Mouse (Mus musculus) heart, embryonic 12.5 days (tissue): Measurements from ENCODE around the gene Pcid2. TPM values are rescaled to one million over a fixed set of nuclear protein-coding genes. Genes with fewer than 3 reads are reported as not detected.
A peak's percentile ranks its signal among the peaks of the same experiment; 100 is the strongest.
"Not testable (repeated sequence)": the region's sequence is repeated elsewhere in the genome, so short reads cannot be mapped to it uniquely, and the experiment has no call there.

Experiments
- ATAC-seq: fragments of 200-750 bp; cut with Nextera tagmentation; 2 replicates; pipeline ENCODE4 v1.8.0; 2017; ENCODE audit warnings: moderate TSS enrichment, moderate library complexity; ENCODE audit not compliant: insufficient number of reproducible peaks, low FRiP score
- H3K27ac ChIP-seq: fragments of 300-500 bp; sonication (generic); 2 replicates; pipeline ENCODE4 v1.5.1; 2016; ENCODE audit warnings: mild to moderate bottlenecking, moderate library complexity; ENCODE audit not compliant: poor library complexity, severe bottlenecking
- H3K27me3 ChIP-seq: fragments of 300-500 bp; sonication (generic); replicated peaks from 2 replicates; pipeline ENCODE4 v1.6.1; 2016; ENCODE audit warnings: mild to moderate bottlenecking, moderate library complexity
- H3K36me3 ChIP-seq: fragments of 300-500 bp; sonication (generic); 2 replicates; pipeline ENCODE4 v1.6.1; 2016; ENCODE audit warnings: mild to moderate bottlenecking, moderate library complexity
- H3K4me1 ChIP-seq: fragments of 300-500 bp; sonication (generic); replicated peaks from 2 replicates; pipeline ENCODE4 v1.6.1; 2016; ENCODE audit warnings: mild to moderate bottlenecking
- H3K4me2 ChIP-seq: fragments of 300-500 bp; sonication (generic); 2 replicates; pipeline ENCODE4 v1.6.1; 2016; ENCODE audit warnings: mild to moderate bottlenecking, moderate library complexity
- H3K4me3 ChIP-seq: fragments of 300-500 bp; sonication (generic); 2 replicates; pipeline ENCODE4 v1.5.1; 2016; ENCODE audit warnings: mild to moderate bottlenecking
- H3K9ac ChIP-seq: fragments of 300-500 bp; sonication (generic); 2 replicates; pipeline ENCODE4 v1.6.1; 2016; ENCODE audit warnings: mild to moderate bottlenecking, moderate library complexity
- H3K9me3 ChIP-seq: fragments of 300-500 bp; sonication (generic); replicated peaks from 2 replicates; pipeline ENCODE4 v1.6.1; 2016; ENCODE audit warnings: mild to moderate bottlenecking, moderate library complexity
- WGBS: fragments of 180-500 bp; shearing (Covaris S2); methylation state at CpG from one replicate; pipeline ENCODE4 v1.1.7; 2016; 5-methylcytosine and 5-hydroxymethylcytosine counted together
- polyA plus RNA-seq: library from polyadenylated mRNA; unstranded; fragments of >200 nt; fragmentation: Nextera tagmentation; extraction: Ambion mirVana; gene quantifications from 2 replicates; pipeline ENCODE4 v1.2.1, GENCODE M21; 2016

The Pcid2 gene
- polyA plus RNA-seq, 1 experiment from 2014 or later: 29.5 TPM

DNA sequence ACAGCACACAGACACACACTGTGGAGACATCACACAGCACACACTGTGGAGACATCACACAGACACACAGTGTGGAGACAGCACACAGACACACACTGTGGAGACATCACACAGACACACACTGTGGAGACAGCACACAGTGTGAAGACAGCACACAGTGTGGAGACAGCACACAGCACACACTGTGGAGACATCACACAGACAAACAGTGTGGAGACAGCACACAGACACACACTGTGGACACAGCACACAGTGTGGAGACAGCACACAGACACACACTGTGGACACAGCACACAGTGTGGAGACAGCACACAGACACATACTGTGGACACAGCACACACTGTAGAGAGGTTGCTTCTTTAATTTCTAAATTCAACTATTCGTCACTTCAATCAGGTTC is 29.7 kb downstream of the Pcid2 start:
- H3K9me3 ChIP-seq, H3K9ac ChIP-seq, ATAC-seq, H3K4me1 ChIP-seq, H3K4me2 ChIP-seq, H3K27me3 ChIP-seq, H3K4me3 ChIP-seq, H3K27ac ChIP-seq: not testable (repeated sequence)
- H3K36me3 ChIP-seq: peaks cover 75% of the 10 kb centered on the region
- 89% methylated on average over 1 of the region's 1 CpGs for WGBS

DNA sequence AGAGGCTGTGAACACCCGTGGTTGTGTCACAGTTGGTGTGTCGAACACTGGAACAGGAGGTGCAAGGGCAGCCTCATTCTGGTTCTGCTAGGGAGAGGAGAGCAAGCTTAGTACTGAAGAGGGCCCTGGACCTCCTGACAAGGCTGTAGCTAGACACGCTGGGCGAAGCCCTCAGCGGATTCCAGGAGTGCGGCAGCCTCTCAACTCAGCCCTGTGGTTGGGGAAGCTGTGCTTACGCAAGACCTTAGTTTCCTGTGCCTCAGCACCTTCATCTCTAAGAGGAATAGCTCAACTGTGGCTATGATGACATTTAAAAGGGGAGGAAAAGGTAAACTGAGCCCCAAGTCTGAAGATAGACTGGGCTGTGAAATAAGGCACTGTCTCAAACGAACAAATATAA is 30.2 kb downstream of the Pcid2 start:
- ATAC-seq: no peak
- Histone ChIP-seq H3K4me3 (no peak overlapping the region), H3K4me1 (no peaks in the 10 kb centered on the region), H3K27ac (no peak overlapping the region), H3K9me3 (no peaks in the 10 kb centered on the region), H3K27me3 (no peaks in the 10 kb centered on the region), H3K36me3 (peaks cover 70% of the 10 kb centered on the region), H3K4me2 (no peak overlapping the region), H3K9ac (no peak overlapping the region)
- WGBS: 90% methylated on average over 8 of the region's 8 CpGs

DNA sequence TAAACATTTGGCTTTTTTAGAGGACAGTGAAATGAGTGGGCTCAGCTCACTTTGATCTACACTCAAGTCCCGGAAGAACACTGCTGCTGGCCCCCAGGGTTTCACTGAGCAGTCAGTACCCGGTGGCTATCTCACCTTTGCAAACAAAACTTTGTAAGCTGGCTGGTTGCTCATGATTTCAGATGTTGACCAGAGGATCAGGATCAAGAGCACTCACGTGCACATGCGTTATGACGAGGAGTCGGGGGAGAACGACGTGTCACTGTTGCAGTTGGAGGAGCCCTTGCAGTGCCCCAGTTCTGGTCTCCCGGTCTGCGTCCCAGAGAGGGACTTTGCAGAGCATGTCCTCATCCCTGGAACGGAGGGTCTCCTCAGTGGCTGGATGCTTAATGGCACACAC is 32.0 kb downstream of the Pcid2 start:
- no peak overlapping the region for H3K4me3 ChIP-seq
- H3K9me3 ChIP-seq: no peaks in the 10 kb centered on the region
- no peaks in the 10 kb centered on the region for H3K27me3 ChIP-seq
- 87% methylated on average over 11 of the region's 11 CpGs for WGBS
- ATAC-seq: no peak
- no peak overlapping the region for H3K27ac ChIP-seq
- H3K4me1 ChIP-seq: no peaks in the 10 kb centered on the region
- H3K9ac ChIP-seq: no peak overlapping the region
- H3K36me3 ChIP-seq: peaks cover 53% of the 10 kb centered on the region
- H3K4me2 ChIP-seq: no peak overlapping the region

DNA sequence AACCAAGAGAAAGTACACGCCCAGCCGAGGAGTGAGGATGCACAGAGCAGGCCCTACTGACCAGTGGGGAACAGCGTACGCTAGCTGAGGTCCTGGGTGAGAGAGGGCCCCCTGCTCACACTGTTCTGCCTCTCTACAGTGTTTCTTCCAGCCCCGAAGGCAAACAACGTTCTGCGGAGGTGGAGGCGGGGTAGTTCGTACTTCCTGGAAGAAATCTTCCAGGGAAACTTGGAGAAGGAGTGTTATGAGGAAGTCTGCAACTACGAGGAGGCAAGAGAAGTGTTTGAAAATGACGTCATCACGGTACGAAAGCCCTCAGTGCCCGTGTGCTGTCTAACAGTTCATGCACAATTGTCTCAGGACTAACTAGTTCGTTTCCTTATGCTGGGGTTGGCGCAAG is 42.1 kb downstream of the Pcid2 start:
- Histone ChIP-seq H3K4me3 (no peak overlapping the region), H3K4me1 (no peaks in the 10 kb centered on the region), H3K4me2 (no peak overlapping the region), H3K36me3 (no peaks in the 10 kb centered on the region), H3K27me3 (peaks cover 11% of the 10 kb centered on the region; the same call in 1 of the 2 replicates), H3K9me3 (no peaks in the 10 kb centered on the region), H3K27ac (no peak overlapping the region), H3K9ac (no peak overlapping the region)
- 73% methylated on average over 16 of the region's 16 CpGs for WGBS
- ATAC-seq: no peak

DNA sequence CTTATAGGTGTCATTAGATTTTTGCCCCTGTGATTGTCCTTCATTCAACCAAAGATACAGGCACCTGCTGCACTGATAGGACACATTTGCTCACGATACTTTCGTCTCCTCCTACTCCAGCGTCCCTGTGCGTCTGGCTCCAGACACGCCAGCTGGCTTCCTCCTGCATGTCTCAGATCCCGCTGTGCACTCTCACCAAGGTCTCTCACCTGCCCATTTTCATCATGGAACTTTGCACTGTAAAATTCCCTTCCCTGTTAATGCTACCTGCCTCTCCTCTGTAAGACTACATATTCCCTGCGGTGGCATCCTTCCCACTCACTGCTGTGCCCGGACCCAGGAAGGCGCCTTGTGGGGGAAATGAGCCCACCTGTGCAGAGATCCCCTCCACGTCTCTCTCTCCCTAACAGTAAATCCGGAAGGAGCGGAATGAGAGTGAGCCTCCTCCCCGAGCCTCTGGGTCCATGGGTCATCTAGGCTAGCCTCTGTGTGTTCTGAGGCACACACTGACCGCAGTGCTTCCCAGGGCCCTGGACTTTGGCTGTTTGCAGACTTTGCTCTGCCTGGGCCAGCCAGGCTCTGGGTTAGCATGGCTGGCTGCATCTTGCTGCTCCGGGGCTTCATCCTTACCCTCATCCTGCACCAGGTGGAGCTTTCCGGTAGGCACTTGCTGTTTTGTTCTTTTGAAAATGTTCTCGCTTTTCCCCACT is 44.7 kb downstream of the Pcid2 start, which contains the start of gene Proz:
Gene Proz (plus strand): TSS at position 474 of the 710 bp plus-strand sequence.
- WGBS: 72% methylated on average over 17 of the region's 17 CpGs
- no peak for ATAC-seq

DNA sequence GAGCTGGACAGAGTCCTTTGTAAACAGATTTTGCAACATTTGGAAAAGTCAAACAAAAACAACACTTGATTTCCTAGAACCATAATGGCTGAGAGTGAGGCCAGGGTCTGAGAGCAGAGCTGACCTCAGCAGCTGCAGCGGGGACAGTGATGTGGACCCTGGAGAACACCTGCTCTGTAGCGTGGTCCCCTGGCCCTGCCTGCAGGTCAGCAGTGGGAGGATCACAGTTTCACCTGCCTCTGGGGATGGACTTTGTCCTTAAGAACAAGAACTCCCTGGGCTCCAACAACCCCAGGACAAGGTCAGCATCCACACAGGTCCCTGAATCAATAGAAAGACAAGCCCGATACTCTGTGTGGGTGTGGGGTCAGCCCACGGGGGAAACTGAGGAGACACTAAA is 47.9 kb downstream of the Pcid2 start:
- Histone ChIP-seq H3K4me1 (no peaks in the 10 kb centered on the region), H3K36me3 (no peaks in the 10 kb centered on the region), H3K4me3 (no peak overlapping the region), H3K4me2 (no peak overlapping the region), H3K9ac (no peak overlapping the region), H3K27me3 (no peaks in the 10 kb centered on the region; the same call in 1 of the 2 replicates), H3K27ac (no peak overlapping the region), H3K9me3 (no peaks in the 10 kb centered on the region)
- 85% methylated on average over 4 of the region's 4 CpGs for WGBS
- ATAC-seq: no peak

More for the DNA sequence above, 44.7 kb downstream of the Pcid2 start, which contains the start of gene Proz:
- H3K27me3 ChIP-seq: peaks cover 8% of the 10 kb centered on the region; the same call in 1 of the 2 replicates
- H3K4me1 ChIP-seq: no peaks in the 10 kb centered on the region
- H3K4me3 ChIP-seq: no peak within 1 kb of the TSS
- no peaks in the 10 kb centered on the region for H3K9me3 ChIP-seq
- no peaks in the 10 kb centered on the region for H3K36me3 ChIP-seq
- H3K4me2 ChIP-seq: no peak within 1 kb of the TSS
- no peak within 1 kb of the TSS for H3K27ac ChIP-seq
- no peak within 1 kb of the TSS for H3K9ac ChIP-seq

DNA sequence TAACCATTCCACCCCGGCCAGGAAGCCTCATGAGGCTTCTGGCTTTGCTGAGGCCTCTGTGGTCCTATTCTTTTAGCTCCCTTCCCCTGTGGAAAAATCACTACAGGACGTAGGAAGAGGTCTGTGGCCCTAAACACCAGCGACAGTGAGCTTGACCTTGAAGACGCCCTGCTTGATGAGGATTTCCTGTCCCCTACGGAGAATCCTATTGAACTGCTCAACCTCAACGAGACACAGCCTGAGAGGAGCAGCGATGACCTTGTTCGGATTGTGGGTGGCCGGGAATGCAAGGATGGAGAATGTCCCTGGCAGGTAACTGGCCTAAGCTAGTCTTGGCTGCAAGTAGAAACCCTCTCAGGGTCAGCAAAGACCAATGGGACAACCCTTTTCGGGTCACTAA is 54.7 kb downstream of the Pcid2 start:
- H3K4me1 ChIP-seq: no peaks in the 10 kb centered on the region
- H3K9me3 ChIP-seq: no peaks in the 10 kb centered on the region
- no peak for ATAC-seq
- no peak overlapping the region for H3K4me2 ChIP-seq
- 78% methylated on average over 10 of the region's 10 CpGs for WGBS
- no peaks in the 10 kb centered on the region for H3K36me3 ChIP-seq
- no peak overlapping the region for H3K9ac ChIP-seq
- H3K27me3 ChIP-seq: no peaks in the 10 kb centered on the region; the same call in 1 of the 2 replicates
- no peak overlapping the region for H3K27ac ChIP-seq
- H3K4me3 ChIP-seq: no peak overlapping the region

DNA sequence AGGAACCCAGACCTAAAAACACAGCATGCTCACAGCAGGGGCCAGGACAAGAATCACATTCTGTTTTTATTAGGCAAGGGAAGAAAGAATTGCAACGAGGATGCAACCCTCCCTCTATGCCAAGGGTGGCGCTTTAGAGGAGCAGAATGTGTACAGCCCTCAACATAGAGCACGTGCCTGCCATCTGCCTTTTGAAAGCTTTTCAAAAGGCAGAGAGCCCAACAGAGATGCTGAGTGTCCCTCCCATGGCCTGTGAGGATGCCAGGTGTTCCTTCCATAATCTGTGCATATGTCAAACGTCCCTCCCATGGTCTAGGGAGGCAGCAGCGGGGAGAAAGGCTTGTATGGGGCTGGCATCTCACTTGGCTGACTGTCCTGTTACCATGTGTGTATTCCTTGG is 57.6 kb downstream of the Pcid2 start:
- Histone ChIP-seq H3K9ac (no peak overlapping the region), H3K27ac (no peak overlapping the region), H3K27me3 (no peaks in the 10 kb centered on the region), H3K4me3 (no peak overlapping the region), H3K36me3 (no peaks in the 10 kb centered on the region), H3K9me3 (no peaks in the 10 kb centered on the region), H3K4me2 (no peak overlapping the region), H3K4me1 (no peaks in the 10 kb centered on the region)
- 65% methylated on average over 5 of the region's 5 CpGs for WGBS
- no peak for ATAC-seq

DNA sequence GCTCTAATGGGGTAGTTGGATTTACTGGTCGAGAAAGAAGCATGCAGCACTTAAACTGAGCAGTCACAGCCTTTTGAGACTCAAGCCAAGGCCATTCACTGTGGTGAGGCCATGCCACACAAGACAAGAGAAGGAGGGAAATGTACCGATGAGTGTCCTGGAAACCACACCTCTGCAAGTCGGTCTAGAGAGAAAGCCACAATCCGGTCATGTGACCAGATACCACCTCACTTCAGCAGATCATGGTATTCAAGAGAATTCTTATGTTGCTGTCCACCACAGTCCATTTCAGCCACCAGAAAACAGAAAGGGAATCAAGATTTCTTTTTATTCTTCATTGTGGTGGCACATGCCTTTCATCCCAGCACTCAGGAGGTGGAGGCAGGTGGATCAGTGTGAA is 63.8 kb downstream of the Pcid2 start:
- Histone ChIP-seq H3K4me1 (peaks cover 26% of the 10 kb centered on the region), H3K36me3 (no peaks in the 10 kb centered on the region), H3K4me2 (no peak overlapping the region), H3K27ac (no peak overlapping the region), H3K27me3 (no peaks in the 10 kb centered on the region), H3K4me3 (no peak overlapping the region), H3K9ac (no peak overlapping the region), H3K9me3 (no peaks in the 10 kb centered on the region)
- no peak for ATAC-seq
- WGBS: 79% methylated on average over 4 of the region's 4 CpGs

DNA sequence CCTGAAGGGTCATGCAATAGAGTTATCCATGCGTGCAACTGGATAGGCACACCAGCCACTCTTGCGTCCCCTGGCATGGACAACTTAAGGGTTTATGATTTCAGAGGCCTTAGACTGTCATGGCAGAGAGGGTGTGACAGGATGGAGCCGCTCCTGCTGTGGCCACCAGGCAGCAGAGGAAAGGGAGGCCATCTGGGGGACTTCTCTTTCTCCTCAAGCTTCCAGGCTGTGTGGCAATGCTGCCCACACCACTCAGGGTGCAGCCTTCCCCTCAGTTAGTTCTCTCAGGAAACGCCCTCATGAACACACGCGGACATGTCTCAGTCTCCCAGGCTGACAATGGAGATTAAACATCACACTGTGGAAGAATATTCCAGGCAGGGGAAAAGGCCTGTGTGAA is 66.2 kb downstream of the Pcid2 start:
- no peak for ATAC-seq

DNA sequence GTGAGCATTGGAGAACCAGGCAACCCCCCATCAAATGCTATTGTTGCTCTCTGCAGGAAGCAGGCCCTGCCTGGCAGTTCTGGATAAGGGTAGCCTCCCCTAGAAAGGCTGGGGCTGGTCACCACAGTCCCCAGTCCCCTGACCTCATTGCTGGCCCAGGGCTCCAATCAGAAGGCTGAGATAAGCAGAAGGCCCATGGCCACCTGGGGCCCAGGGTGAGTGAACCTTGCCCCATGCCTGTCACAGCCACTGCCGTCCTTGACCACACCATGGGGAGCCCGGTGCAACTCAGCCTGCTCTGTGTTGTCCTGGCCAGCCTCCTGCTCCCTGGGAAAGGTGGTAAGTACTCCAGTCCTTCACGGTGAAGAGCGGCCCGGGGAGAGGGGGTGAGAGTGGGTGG is 67.7 kb downstream of the Pcid2 start:
- H3K4me1 ChIP-seq: peaks cover 41% of the 10 kb centered on the region
- no peaks in the 10 kb centered on the region for H3K9me3 ChIP-seq
- H3K9ac ChIP-seq: no peak overlapping the region
- H3K36me3 ChIP-seq: no peaks in the 10 kb centered on the region
- WGBS: 13% methylated on average over 5 of the region's 5 CpGs
- no peak overlapping the region for H3K4me3 ChIP-seq
- H3K4me2 ChIP-seq: no peak overlapping the region
- no peaks in the 10 kb centered on the region for H3K27me3 ChIP-seq
- peak; percentile 46; the same call in 1 of the 2 replicates for ATAC-seq
- H3K27ac ChIP-seq: no peak overlapping the region; the same call in 1 of the 2 replicates

More for the DNA sequence above, 66.2 kb downstream of the Pcid2 start:
- Histone ChIP-seq H3K27ac (no peak overlapping the region), H3K4me1 (peaks cover 41% of the 10 kb centered on the region), H3K4me3 (no peak overlapping the region), H3K9me3 (no peaks in the 10 kb centered on the region), H3K27me3 (no peaks in the 10 kb centered on the region), H3K9ac (no peak overlapping the region), H3K4me2 (no peak overlapping the region), H3K36me3 (no peaks in the 10 kb centered on the region)
- WGBS: 76% methylated on average over 6 of the region's 6 CpGs

DNA sequence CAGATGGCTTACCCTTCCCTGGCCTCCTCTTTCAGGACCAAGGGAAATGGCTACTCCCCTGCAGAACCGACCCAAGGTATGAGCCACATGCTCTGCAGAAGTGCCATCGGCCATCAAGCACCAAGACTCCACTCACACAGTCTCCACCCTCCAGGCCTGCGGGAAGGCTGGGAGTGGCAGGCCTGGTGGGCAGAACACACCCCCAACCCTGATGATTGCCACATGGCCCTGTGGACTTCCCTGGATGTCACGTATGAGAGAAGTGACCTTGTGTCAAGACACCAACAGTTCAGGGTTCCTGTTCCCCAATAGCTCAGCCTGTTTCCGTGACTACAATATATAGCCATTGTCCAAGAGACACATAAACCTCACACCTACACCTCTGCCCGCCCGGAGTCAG is 68.2 kb downstream of the Pcid2 start, which contains the start of gene F10:
Gene F10 (plus strand): TSS at position 294 of the 400 bp plus-strand sequence.
- Histone ChIP-seq H3K4me2 (no peak within 1 kb of the TSS), H3K9ac (no peak within 1 kb of the TSS), H3K9me3 (no peaks in the 10 kb centered on the region), H3K4me3 (no peak within 1 kb of the TSS), H3K27me3 (no peaks in the 10 kb centered on the region), H3K27ac (peak within 1 kb of the TSS; percentile 49), H3K4me1 (peaks cover 41% of the 10 kb centered on the region), H3K36me3 (no peaks in the 10 kb centered on the region)
- 58% methylated on average over 7 of the region's 7 CpGs for WGBS
- no peak for ATAC-seq
